Mouse (Mus musculus): ENCODE measurements around the gene Ubxn10. TPM values are rescaled to one million over a fixed set of nuclear protein-coding genes. Genes with fewer than 3 reads are reported as not detected.

Gene Ubxn10
- polyA plus RNA-seq, 1 experiment, result 0.04 TPM

DNA sequence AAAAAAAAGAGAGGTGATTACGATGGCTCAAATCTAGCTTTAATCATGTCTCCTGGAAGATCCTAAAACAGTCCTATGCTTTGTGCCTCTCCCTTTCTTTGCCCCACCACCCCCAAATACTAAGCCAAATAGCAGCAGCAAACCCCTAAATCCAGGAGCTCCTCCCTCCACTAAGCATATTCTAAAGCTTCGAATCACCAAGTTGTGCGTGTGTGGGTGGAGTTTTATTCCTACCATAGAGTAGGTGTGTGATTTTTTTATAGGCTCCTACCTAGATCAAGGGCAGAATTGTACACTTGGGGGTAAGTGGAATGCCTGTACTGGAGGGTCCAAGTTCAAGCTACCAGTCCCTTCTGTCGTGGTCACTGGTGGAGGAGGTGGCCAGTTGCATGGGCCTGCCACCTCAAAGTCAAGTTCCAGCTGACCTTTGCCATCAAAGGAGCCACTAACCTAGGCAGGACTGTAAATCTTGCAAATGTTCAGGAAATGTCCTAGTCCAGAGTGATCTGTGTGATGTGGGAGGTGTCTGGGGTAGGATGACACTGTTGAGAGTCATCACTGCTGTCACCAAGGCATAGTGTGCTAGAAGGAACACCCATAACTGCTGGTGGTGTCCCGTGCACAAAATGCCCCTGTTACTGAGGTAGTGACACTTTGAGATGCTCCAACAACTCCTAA is 18.2 kb downstream of the Ubxn10 start:
- no peak for TF ChIP-seq GATA1 (IDR thresholded peaks at IDR 0.05; ENCODE audit: borderline replicate concordance, low read length)
- TF ChIP-seq FLI1 (IDR thresholded peaks at IDR 0.05; ENCODE audit: low read length), result no peak
- no peaks in the 10 kb centered on the region; the same call in 1 of the 2 replicates for H3K4me1 ChIP-seq
- H3K27me3 ChIP-seq (replicated peaks), result peaks cover 77% of the 10 kb centered on the region
- H3K4me3 ChIP-seq (replicated peaks), result no peak overlapping the region
- no peaks in the 10 kb centered on the region for H3K36me3 ChIP-seq (replicated peaks; ENCODE audit: low read length)
- H3K9me3 ChIP-seq, result no peaks in the 10 kb centered on the region

DNA sequence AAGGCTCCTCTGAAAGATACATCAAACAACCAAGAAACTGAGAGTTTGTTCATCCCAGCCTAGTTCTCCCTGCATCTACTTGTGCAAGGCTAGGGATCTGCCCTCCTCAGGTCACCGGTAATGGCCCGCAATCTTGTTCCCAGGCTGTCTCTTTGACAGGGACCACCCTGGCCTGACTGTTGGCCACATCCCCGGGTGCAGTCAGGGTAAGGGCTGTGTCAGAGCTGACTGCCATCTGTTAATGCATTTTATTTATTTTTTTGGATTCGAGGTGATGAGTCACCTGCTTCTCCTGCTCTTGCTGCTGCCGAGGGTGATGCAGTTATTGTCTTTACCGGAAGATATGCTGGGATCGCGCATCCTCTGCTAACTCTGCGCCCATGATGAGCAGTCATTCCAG is 20.3 kb downstream of the Ubxn10 start:
- Histone ChIP-seq H3K27me3 (replicated peaks) (peaks cover 67% of the 10 kb centered on the region), H3K4me1 (no peaks in the 10 kb centered on the region), H3K36me3 (replicated peaks; ENCODE audit: low read length) (no peaks in the 10 kb centered on the region), H3K4me3 (replicated peaks) (no peak overlapping the region), H3K9me3 (peaks cover 7% of the 10 kb centered on the region; the same call in 1 of the 2 replicates)
- TF ChIP-seq FLI1 (IDR thresholded peaks at IDR 0.05; ENCODE audit: low read length) (no peak), GATA1 (IDR thresholded peaks at IDR 0.05; ENCODE audit: borderline replicate concordance, low read length) (no peak)

DNA sequence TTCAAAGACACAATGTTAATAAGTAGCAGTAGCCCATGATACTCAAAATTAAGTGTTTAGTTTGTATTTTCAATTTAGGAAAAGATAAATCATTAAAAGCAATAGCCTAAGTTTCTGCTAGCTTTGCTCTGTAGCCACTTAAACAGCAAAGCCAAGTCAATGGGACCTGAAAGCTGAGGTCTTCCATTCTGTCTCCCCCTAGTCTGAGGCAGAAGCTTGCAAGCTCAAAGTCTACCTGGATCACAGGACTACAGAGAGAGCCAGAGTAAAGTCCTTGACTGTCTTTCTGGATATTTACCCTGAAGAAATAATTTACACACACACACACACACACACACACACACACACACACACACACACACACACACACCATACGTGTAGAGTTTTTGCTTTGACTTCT is 22.8 kb downstream of the Ubxn10 start:
- Histone ChIP-seq H3K9me3 (peaks cover 7% of the 10 kb centered on the region; the same call in 1 of the 2 replicates), H3K4me1 (no peaks in the 10 kb centered on the region), H3K36me3 (replicated peaks; ENCODE audit: low read length) (no peaks in the 10 kb centered on the region), H3K27me3 (replicated peaks) (peaks cover 62% of the 10 kb centered on the region), H3K4me3 (replicated peaks) (no peak overlapping the region)
- TF ChIP-seq GATA1 (IDR thresholded peaks at IDR 0.05; ENCODE audit: borderline replicate concordance, low read length) (no peak), FLI1 (IDR thresholded peaks at IDR 0.05; ENCODE audit: low read length) (no peak)

DNA sequence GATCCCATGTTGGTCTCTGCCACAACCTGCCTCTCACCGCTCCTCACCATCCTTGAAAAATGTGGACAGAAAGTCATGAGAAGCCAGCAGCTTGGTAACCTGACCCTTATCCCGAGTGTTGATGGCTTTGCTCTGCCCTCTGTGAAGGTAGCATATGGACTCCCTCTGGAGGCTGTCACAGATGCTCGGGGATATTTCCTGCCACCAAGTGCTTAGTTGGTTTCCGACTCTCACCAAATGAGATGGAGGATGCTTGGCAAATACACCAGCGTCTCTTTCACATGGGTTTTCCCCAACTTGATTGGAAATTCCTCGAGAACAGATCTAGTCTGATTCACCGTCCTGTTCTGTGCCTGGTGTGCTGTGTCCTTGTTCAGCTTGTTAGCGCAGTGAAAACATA is 24.3 kb downstream of the Ubxn10 start:
- Histone ChIP-seq H3K36me3 (replicated peaks; ENCODE audit: low read length) (no peaks in the 10 kb centered on the region), H3K4me1 (no peaks in the 10 kb centered on the region), H3K4me3 (replicated peaks) (no peak overlapping the region), H3K27me3 (replicated peaks) (peaks cover 67% of the 10 kb centered on the region), H3K9me3 (peaks cover 7% of the 10 kb centered on the region; the same call in 1 of the 2 replicates)
- TF ChIP-seq GATA1 (IDR thresholded peaks at IDR 0.05; ENCODE audit: borderline replicate concordance, low read length), result no peak
- no peak for TF ChIP-seq FLI1 (IDR thresholded peaks at IDR 0.05; ENCODE audit: low read length)

DNA sequence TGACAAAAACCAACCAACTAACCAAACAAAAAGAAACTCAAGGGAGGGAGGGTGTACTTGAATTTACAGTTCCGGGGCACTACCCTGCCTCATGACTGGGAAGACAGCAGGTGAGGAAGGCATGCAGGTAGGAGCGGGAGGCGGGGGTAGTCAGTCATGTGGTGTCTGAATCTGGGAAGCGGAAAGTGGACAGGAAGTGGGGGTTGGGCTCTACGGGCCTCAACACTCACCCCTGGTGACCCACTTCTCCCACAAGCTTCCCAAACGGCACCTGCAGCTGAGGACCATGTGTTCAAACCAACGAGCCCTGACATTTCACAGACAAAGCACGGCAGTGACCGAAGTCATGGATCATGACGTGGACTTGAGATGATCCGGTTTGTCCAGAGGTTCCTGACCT is 24.9 kb downstream of the Ubxn10 start:
- H3K4me3 ChIP-seq (replicated peaks), result no peak overlapping the region
- no peaks in the 10 kb centered on the region for H3K36me3 ChIP-seq (replicated peaks; ENCODE audit: low read length)
- TF ChIP-seq FLI1 (IDR thresholded peaks at IDR 0.05; ENCODE audit: low read length) (no peak), GATA1 (IDR thresholded peaks at IDR 0.05; ENCODE audit: borderline replicate concordance, low read length) (no peak)
- peaks cover 66% of the 10 kb centered on the region for H3K27me3 ChIP-seq (replicated peaks)
- H3K9me3 ChIP-seq, result peaks cover 10% of the 10 kb centered on the region
- H3K4me1 ChIP-seq, result no peaks in the 10 kb centered on the region

DNA sequence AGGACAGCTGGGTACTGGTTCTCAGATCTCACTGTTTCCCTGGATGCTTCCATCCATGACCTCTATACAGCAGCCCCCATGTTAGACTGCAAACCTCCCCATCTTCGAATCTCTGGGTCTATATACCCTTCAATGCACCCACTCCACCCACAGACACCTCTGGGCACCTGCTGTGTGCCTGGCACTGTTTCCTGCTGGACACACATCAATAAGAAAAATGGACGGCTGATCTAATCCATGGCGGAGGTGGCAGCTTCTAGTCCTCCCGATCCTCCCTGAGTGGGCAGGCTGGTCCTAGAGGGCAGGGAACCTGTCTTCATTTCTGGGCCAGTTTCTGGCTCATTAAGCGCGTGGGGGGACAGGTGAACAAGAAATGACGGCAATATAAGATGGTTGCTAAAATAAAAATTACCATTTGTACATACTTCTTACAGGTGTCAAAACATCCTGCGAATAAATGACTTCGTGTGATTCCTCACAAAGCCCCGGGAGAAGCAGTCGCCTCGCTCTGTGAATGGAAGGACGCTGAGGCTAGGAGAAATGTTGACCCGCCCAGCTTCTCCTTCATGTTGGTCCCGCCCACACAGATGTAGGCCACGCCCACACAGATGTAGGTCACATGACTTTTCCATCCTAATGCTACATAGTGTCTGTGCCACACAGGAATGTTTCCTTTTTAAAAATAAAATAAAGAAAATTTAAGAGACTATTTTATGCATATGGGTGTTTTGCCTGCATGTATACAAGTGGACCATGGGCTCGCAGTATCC is 25.7 kb downstream of the Ubxn10 start:
- Histone ChIP-seq H3K4me1 (no peaks in the 10 kb centered on the region), H3K36me3 (replicated peaks; ENCODE audit: low read length) (no peaks in the 10 kb centered on the region), H3K4me3 (replicated peaks) (no peak overlapping the region), H3K9me3 (peaks cover 18% of the 10 kb centered on the region), H3K27me3 (replicated peaks) (peaks cover 66% of the 10 kb centered on the region)
- TF ChIP-seq GATA1 (IDR thresholded peaks at IDR 0.05; ENCODE audit: borderline replicate concordance, low read length) (no peak), FLI1 (IDR thresholded peaks at IDR 0.05; ENCODE audit: low read length) (no peak)

DNA sequence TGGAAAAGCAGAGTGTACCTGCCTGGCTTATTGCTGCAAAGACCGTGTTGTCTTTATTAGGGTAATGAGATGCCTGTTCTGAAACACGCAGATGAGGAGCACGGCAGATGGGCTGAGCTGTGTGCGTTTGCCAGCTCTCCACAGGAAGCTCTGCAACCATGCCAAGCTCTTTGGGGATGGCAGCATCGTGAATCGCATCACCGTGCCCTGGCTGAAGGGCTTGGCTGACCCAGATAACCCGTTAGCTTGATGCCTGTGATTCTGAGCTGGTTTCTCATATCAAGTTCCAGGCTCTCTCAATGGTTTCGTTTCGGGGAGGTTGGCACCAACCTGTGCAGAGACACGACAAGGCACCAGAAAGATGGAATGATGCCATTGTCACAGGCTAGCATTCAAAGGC is 26.3 kb downstream of the Ubxn10 start:
- H3K36me3 ChIP-seq (replicated peaks; ENCODE audit: low read length), result no peaks in the 10 kb centered on the region
- peaks cover 65% of the 10 kb centered on the region for H3K27me3 ChIP-seq (replicated peaks)

DNA sequence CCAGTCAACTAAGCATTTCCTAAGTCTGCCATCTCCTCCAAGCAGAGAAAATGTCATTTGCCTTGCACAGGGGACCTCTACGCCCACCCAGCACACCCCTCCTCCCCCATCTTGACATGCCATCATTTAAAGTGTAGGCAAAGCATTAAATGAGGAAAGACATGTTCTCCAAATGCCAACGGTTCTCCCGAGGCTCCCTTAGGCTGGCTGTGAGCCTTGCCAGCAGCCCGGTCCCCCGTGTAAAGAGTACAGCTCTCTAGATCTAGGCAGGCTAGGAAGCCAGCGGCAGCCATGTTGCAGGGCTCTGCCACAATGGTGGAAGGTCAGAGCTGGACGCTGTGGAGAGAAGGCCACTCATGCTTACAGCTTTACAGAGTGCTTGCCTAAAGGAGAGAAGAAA is 27.0 kb downstream of the Ubxn10 start:
- Histone ChIP-seq H3K36me3 (replicated peaks; ENCODE audit: low read length) (no peaks in the 10 kb centered on the region), H3K4me3 (replicated peaks) (no peak overlapping the region), H3K27me3 (replicated peaks) (peaks cover 67% of the 10 kb centered on the region), H3K4me1 (no peaks in the 10 kb centered on the region), H3K9me3 (peaks cover 20% of the 10 kb centered on the region)
- no peak for TF ChIP-seq GATA1 (IDR thresholded peaks at IDR 0.05; ENCODE audit: borderline replicate concordance, low read length)
- no peak for TF ChIP-seq FLI1 (IDR thresholded peaks at IDR 0.05; ENCODE audit: low read length)

More for the DNA sequence above, 26.3 kb downstream of the Ubxn10 start:
- no peaks in the 10 kb centered on the region for H3K4me1 ChIP-seq
- peaks cover 20% of the 10 kb centered on the region for H3K9me3 ChIP-seq
- H3K4me3 ChIP-seq (replicated peaks), result no peak overlapping the region
- TF ChIP-seq FLI1 (IDR thresholded peaks at IDR 0.05; ENCODE audit: low read length), result no peak
- TF ChIP-seq GATA1 (IDR thresholded peaks at IDR 0.05; ENCODE audit: borderline replicate concordance, low read length), result no peak

DNA sequence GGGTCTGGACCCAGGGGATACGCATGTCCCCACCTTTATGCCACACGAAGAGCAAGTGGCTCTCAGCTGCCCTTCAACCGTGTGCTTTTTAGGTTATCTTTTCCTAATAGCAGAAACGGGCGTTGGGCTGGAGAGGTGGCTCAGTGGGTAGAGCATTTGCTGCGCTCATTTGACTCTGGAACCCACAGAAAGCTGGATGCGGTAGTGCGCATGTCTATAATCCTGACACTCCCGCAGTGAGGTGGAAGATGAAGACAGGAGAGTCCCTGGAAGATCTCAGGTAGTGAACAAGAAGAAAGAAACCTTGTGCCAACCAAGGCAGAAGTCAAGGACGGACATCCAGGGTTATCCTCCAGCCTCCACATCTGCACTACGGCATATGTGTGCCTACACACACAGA is 27.7 kb downstream of the Ubxn10 start:
- Histone ChIP-seq H3K36me3 (replicated peaks; ENCODE audit: low read length) (no peaks in the 10 kb centered on the region), H3K4me3 (replicated peaks) (no peak overlapping the region), H3K27me3 (replicated peaks) (peaks cover 69% of the 10 kb centered on the region), H3K9me3 (peaks cover 20% of the 10 kb centered on the region), H3K4me1 (no peaks in the 10 kb centered on the region)
- TF ChIP-seq FLI1 (IDR thresholded peaks at IDR 0.05; ENCODE audit: low read length) (no peak), GATA1 (IDR thresholded peaks at IDR 0.05; ENCODE audit: borderline replicate concordance, low read length) (no peak)

DNA sequence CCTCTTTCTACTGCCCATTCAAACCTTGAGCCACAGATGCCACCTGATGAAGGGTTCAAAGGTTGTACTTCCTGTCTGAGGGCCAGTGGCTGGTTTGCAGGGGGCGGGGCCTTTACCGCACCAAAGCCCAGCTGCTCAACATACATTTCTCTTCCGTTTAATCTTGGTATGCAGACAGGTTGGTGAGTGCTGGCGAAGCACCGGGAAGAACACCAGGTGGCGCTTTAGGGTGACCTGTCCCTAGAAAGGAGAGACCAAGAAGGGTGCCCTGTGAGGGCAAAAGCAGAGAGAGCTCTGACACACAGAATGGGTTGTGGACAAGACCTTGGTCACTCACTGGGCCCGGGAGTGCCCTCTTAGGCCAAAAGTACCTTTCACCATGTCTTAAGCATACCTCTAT is 28.3 kb downstream of the Ubxn10 start:
- Histone ChIP-seq H3K27me3 (replicated peaks) (peaks cover 71% of the 10 kb centered on the region), H3K4me1 (no peaks in the 10 kb centered on the region), H3K4me3 (replicated peaks) (no peak overlapping the region), H3K36me3 (replicated peaks; ENCODE audit: low read length) (no peaks in the 10 kb centered on the region), H3K9me3 (peaks cover 20% of the 10 kb centered on the region)
- no peak for TF ChIP-seq GATA1 (IDR thresholded peaks at IDR 0.05; ENCODE audit: borderline replicate concordance, low read length)
- no peak for TF ChIP-seq FLI1 (IDR thresholded peaks at IDR 0.05; ENCODE audit: low read length)
